Mouse (Mus musculus): ENCODE results near the gene Gtf2f2. TPM values are rescaled to one million over a fixed set of nuclear protein-coding genes. Genes with fewer than 3 reads are reported as not detected.

Gtf2f2 gene
- total and polyA plus RNA-seq, 3 experiments, result 44.8 to 118 (median 90.6) TPM

GRCm38 (mm10) chr14:75954766-75955165 lies 55.9 kb downstream of the Gtf2f2 start, which contains the start of gene Kctd4:
Gene Kctd4, plus strand, starts transcription at chr14:75955009.
- Histone ChIP-seq H3K27ac (ENCODE audit: insufficient read depth, low read depth) (no peak within 1 kb of the TSS), H3K79me2 (replicated peaks; ENCODE audit: control insufficient read depth, extremely low read depth, insufficient read depth, poor library complexity, severe bottlenecking) (no peaks in the 10 kb centered on the region), H3K9ac (ENCODE audit: insufficient read depth, low read depth) (no peak within 1 kb of the TSS), H3K4me1 (ENCODE audit: control insufficient read depth in 1 of 2, insufficient read depth in 2 of 2) (no peaks in the 10 kb centered on the region), H3K4me3 (replicated peaks in 1 of 3; ENCODE audit: low read depth in 2 of 3, low read length in 2 of 3, poor library complexity in 1 of 3) (no peak within 1 kb of the TSS), H3K27me3 (replicated peaks) (no peaks in the 10 kb centered on the region), H3K9me3 (replicated peaks; ENCODE audit: low read length) (no peaks in the 10 kb centered on the region), H3K36me3 (replicated peaks in 1 of 2; ENCODE audit: control insufficient read depth in 1 of 2, insufficient read depth in 1 of 2, low read length in 1 of 2) (peaks cover 0 to 40% of the 10 kb centered on the region in 2 experiments), H3K4me2 (ENCODE audit: insufficient read depth, low read depth, poor library complexity, severe bottlenecking) (no peak within 1 kb of the TSS)
- no peak for TF ChIP-seq ZKSCAN1 (IDR thresholded peaks at IDR 0.05; ENCODE audit: borderline replicate concordance, low read depth, low read length)
- TF ChIP-seq MAFK (IDR thresholded peaks at IDR 0.05; ENCODE audit: insufficient replicate concordance, low read length), result no peak
- no peak for TF ChIP-seq UBTF (IDR thresholded peaks at IDR 0.05; ENCODE audit: low read depth, low read length)
- no peak for TF ChIP-seq CHD1 (IDR thresholded peaks at IDR 0.05; ENCODE audit: low read depth, low read length)
- TF ChIP-seq TCF12 (IDR thresholded peaks at IDR 0.05; ENCODE audit: low read depth, low read length), result no peak
- TF ChIP-seq JUND (conservative IDR thresholded peaks at IDR 0.05; ENCODE audit: low read depth, low read length), result no peak
- no peak for TF ChIP-seq SMC3 (IDR thresholded peaks at IDR 0.05; ENCODE audit: low read depth, low read length)
- no peak for TF ChIP-seq MXI1 (IDR thresholded peaks at IDR 0.05; ENCODE audit: low read depth, low read length)
- TF ChIP-seq RCOR1 (conservative IDR thresholded peaks at IDR 0.05; ENCODE audit: low read depth, low read length), result no peak
- no peak for TF ChIP-seq TBP (conservative IDR thresholded peaks at IDR 0.05; ENCODE audit: low read depth, low read length)
- TF ChIP-seq ZNF384 (IDR thresholded peaks at IDR 0.05; ENCODE audit: low read depth, low read length), result no peak
- TF ChIP-seq MYC (IDR thresholded peaks at IDR 0.05; ENCODE audit: low read depth, low read length), result no peak
- dilution Hi-C loops (cut with MboI; ENCODE audit: extremely low pct_ligation_motif_present, extremely low pct_unique_long_range_greater_than_20kb, low sequenced_read_pairs), result no loop called here
- no peak for DNase-seq (ENCODE audit: extremely low read depth)
- in situ Hi-C loops (cut with MboI; ENCODE audit: low pct_ligation_motif_present, low pct_unique_long_range_greater_than_20kb, low sequenced_read_pairs), result no loop called here

DNA sequence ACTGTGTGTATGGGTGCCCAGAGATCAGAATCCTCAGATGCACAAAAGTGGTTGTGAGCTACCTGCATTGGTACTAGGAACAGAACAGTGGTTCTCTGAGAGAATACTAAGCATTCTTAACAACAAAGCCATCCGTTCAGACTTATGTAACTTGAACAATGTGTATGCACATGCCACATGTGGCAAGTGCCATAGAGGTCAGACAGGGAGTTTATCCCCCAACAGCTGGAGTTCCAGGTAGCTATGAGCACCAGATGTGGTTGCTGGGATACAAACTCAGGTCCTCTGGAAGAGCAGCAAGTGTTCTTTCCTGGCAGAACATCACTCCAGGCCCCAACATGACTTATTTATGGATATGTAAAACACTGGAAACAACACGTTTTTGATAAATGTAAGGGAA lies 57.7 kb downstream of the Gtf2f2 start:
- dilution Hi-C loops (cut with MboI; ENCODE audit: extremely low pct_ligation_motif_present, extremely low pct_unique_long_range_greater_than_20kb, low sequenced_read_pairs), result no loop called here
- in situ Hi-C loops (cut with MboI; ENCODE audit: low pct_ligation_motif_present, low pct_unique_long_range_greater_than_20kb, low sequenced_read_pairs), result no loop called here
- peaks cover 0 to 47% of the 10 kb centered on the region in 2 experiments for H3K36me3 ChIP-seq (replicated peaks in 1 of 2; ENCODE audit: control insufficient read depth in 1 of 2, insufficient read depth in 1 of 2, low read length in 1 of 2)

DNA sequence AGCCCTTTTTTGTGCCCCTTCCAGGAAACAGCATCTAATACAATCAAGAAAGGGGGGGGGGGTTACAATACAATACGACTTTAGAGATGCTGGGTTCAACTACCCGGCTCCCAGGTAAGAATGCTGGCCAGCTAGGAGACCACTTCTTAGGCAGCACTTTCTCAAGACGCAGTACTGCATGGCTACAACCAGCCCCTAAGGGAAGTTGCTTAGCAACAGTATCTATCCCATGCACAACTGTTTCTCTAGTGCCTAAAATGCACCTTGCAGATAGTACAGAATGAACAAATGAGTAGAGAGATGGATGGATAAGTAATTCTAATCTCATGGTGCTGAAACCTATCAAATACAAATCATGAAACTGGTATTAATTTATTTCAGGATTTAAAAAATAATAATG lies 63.0 kb downstream of the Gtf2f2 start:
- peaks cover under 1% of the 10 kb centered on the region; the same call in 1 of the 2 replicates for H3K79me2 ChIP-seq (replicated peaks; ENCODE audit: control insufficient read depth, extremely low read depth, insufficient read depth, poor library complexity, severe bottlenecking)
- TF ChIP-seq CHD1 (IDR thresholded peaks at IDR 0.05; ENCODE audit: low read depth, low read length) (no peak), POLR2A (IDR thresholded peaks at IDR 0.05; ENCODE audit: low read depth, low read length) (no peak), BHLHE40 (IDR thresholded peaks at IDR 0.05; ENCODE audit: low read depth, low read length) (no peak), SIN3A (IDR thresholded peaks at IDR 0.05; ENCODE audit: low read length) (no peak), TCF12 (IDR thresholded peaks at IDR 0.05; ENCODE audit: low read depth, low read length) (no peak), E2F4 (IDR thresholded peaks at IDR 0.05; ENCODE audit: insufficient replicate concordance, low read depth, low read length) (no peak), ELF1 (IDR thresholded peaks at IDR 0.05; ENCODE audit: low read depth, low read length) (no peak), ZMIZ1 (IDR thresholded peaks at IDR 0.05; ENCODE audit: low read depth, low read length) (no peak), MAX (IDR thresholded peaks at IDR 0.05; ENCODE audit: low read length) (no peak), CHD2 (IDR thresholded peaks at IDR 0.05; ENCODE audit: low read length) (no peak), MAZ (IDR thresholded peaks at IDR 0.05; ENCODE audit: low read depth, low read length) (no peak), RCOR1 (conservative IDR thresholded peaks at IDR 0.05; ENCODE audit: low read depth, low read length) (no peak), MYC (IDR thresholded peaks at IDR 0.05; ENCODE audit: low read depth, low read length) (no peak), KAT2A (IDR thresholded peaks at IDR 0.05; ENCODE audit: insufficient replicate concordance, low read length) (no peak)
- peaks cover 0 to 45% of the 10 kb centered on the region in 2 experiments for H3K36me3 ChIP-seq (replicated peaks in 1 of 2; ENCODE audit: control insufficient read depth in 1 of 2, insufficient read depth in 1 of 2, low read length in 1 of 2)
- H3K4me2 ChIP-seq (ENCODE audit: insufficient read depth, low read depth, poor library complexity, severe bottlenecking), result no peak overlapping the region
- no peak for DNase-seq (ENCODE audit: extremely low read depth)
- no peaks in the 10 kb centered on the region for H3K27me3 ChIP-seq (replicated peaks)
- H3K4me1 ChIP-seq (ENCODE audit: control insufficient read depth in 1 of 2, insufficient read depth in 2 of 2), result peaks cover 0 to 49% of the 10 kb centered on the region in 2 experiments; a peak in 2 of 4 replicates
- in situ Hi-C loops (cut with MboI; ENCODE audit: low pct_ligation_motif_present, low pct_unique_long_range_greater_than_20kb, low sequenced_read_pairs) (no loop called here), dilution Hi-C loops (cut with MboI; ENCODE audit: extremely low pct_ligation_motif_present, extremely low pct_unique_long_range_greater_than_20kb, low sequenced_read_pairs) (no loop called here)
- no peak overlapping the region for H3K27ac ChIP-seq (ENCODE audit: insufficient read depth, low read depth)
- no peaks in the 10 kb centered on the region for H3K9me3 ChIP-seq (replicated peaks; ENCODE audit: low read length)
- no peak overlapping the region for H3K4me3 ChIP-seq (replicated peaks in 1 of 3; ENCODE audit: low read depth in 2 of 3, low read length in 2 of 3, poor library complexity in 1 of 3)
- no peak overlapping the region for H3K9ac ChIP-seq (ENCODE audit: insufficient read depth, low read depth)

More for the DNA sequence above, 57.7 kb downstream of the Gtf2f2 start:
- Histone ChIP-seq H3K4me2 (ENCODE audit: insufficient read depth, low read depth, poor library complexity, severe bottlenecking) (no peak overlapping the region), H3K79me2 (replicated peaks; ENCODE audit: control insufficient read depth, extremely low read depth, insufficient read depth, poor library complexity, severe bottlenecking) (no peaks in the 10 kb centered on the region; the same call in 1 of the 2 replicates), H3K27ac (ENCODE audit: insufficient read depth, low read depth) (no peak overlapping the region), H3K4me1 (ENCODE audit: control insufficient read depth in 1 of 2, insufficient read depth in 2 of 2) (no peaks in the 10 kb centered on the region), H3K4me3 (replicated peaks in 1 of 3; ENCODE audit: low read depth in 2 of 3, low read length in 2 of 3, poor library complexity in 1 of 3) (no peak overlapping the region), H3K9me3 (replicated peaks; ENCODE audit: low read length) (no peaks in the 10 kb centered on the region), H3K27me3 (replicated peaks) (no peaks in the 10 kb centered on the region), H3K9ac (ENCODE audit: insufficient read depth, low read depth) (no peak overlapping the region)
- no peak for DNase-seq (ENCODE audit: extremely low read depth)
- no peak for TF ChIP-seq EP300 (IDR thresholded peaks at IDR 0.05; ENCODE audit: low read length)
- no peak for TF ChIP-seq RCOR1 (conservative IDR thresholded peaks at IDR 0.05; ENCODE audit: low read depth, low read length)
